Mouse (Mus musculus): ENCODE measurements around the gene Slc51a. TPM values are rescaled to one million over a fixed set of nuclear protein-coding genes. Genes with fewer than 3 reads are reported as not detected.
"Not testable (repeated sequence)": the region's sequence is repeated elsewhere in the genome, so short reads cannot be mapped to it uniquely, and the experiment has no call there.

The Slc51a gene
- polyA plus RNA-seq, 1 experiment from 2014 or later: 0.20 TPM

DNA sequence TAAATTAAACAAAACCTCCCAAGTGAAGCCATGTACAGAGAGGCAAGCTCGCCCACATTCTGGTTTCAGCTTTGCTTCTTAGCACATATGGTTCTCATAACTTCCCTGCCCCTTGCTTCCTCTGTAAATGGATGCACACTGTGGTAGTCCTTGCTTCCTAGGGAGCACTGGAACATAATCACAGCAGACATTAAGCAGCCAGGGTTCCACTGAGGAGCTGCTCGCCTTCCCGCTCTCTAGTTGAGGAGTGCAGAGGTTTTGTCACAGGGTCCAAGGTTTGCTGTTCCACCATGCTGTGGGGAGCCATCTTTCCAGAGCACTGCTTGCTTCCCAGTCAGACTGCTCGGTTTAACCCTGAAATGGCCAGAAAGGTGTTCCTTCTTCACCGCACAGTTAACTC lies 33.0 kb downstream of the Slc51a start:
- peak; percentile 20 for DNase-seq (ENCODE audit: low spot score)
- Histone ChIP-seq H3K27ac (no peak overlapping the region), H3K9me3 (no peaks in the 10 kb centered on the region), H3K4me1 (replicated peaks) (no peaks in the 10 kb centered on the region), H3K27me3 (ENCODE audit: insufficient read depth, poor library complexity, severe bottlenecking) (no peaks in the 10 kb centered on the region), H3K4me3 (no peak overlapping the region), H3K36me3 (peaks cover 48% of the 10 kb centered on the region)
- 76% methylated on average over 5 of the region's 5 CpGs for WGBS

DNA sequence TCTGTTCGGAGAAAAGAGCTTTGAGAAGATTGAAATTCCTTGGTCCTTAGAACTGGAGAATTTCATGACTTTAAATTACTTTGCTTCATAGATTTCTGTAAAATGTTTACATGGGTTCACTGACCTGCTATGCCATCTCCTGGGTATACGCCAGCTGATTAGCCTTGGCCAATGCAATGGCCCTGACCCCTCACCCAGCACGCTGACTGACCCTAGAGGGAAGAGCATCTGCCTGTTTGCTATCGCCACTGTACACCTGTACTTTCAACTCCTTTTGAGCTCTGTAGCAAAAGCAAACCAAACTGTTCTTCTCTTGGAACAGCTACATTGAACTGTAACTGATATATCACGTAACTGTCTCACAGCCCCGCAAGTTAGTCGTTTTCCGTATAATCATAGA lies 34.6 kb downstream of the Slc51a start:
- Histone ChIP-seq H3K27me3 (ENCODE audit: insufficient read depth, poor library complexity, severe bottlenecking) (no peaks in the 10 kb centered on the region), H3K36me3 (peaks cover 40% of the 10 kb centered on the region), H3K27ac (no peak overlapping the region), H3K9me3 (no peaks in the 10 kb centered on the region), H3K4me1 (replicated peaks) (no peaks in the 10 kb centered on the region), H3K4me3 (no peak overlapping the region)
- 94% methylated on average over 8 of the region's 8 CpGs for WGBS
- DNase-seq (ENCODE audit: low spot score): no peak

DNA sequence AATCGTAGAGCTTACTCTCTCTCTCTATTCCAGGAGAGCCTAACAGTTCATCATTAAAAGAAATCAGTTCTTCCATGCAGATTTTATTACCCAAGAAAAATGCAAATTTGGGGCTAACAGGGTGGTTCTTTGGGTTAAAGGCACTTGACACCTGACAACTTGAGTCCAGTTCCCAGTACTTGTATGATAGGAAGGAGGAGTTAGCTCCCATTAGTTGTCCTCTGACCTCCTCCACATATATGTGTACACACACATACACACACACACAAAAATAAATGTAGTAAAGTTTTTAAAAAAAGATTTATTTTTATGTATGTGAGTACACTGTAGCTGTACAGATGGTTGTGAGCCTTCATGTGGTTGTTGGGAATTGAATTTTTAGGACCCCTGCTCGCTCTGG lies 37.5 kb downstream of the Slc51a start:
- H3K27me3 ChIP-seq (ENCODE audit: insufficient read depth, poor library complexity, severe bottlenecking): no peaks in the 10 kb centered on the region
- no peaks in the 10 kb centered on the region for H3K9me3 ChIP-seq
- no peak for DNase-seq (ENCODE audit: low spot score)
- H3K4me3 ChIP-seq: no peak overlapping the region
- H3K27ac ChIP-seq: no peak overlapping the region
- H3K4me1 ChIP-seq (replicated peaks): no peaks in the 10 kb centered on the region
- WGBS: 97% methylated on average over 2 of the region's 2 CpGs
- peaks cover 23% of the 10 kb centered on the region for H3K36me3 ChIP-seq

DNA sequence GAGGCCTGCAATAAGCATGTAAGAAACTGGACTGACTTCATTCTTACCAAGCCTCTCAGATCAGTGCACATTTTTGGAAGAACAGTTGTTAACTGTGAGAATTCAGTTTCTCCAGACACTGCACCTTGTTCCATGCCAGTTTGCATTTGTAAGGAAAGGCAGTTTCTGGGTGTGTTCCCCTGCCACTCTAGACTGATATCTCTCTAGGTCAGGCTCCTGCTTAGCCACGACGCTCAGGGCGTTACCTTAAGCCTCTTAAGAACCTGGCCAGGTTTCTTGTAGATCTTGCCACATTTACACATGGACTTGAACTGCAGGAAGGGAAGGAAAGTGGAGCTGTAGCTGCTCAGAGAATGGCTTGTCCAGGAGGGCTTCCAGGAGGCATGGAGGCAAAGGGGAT lies 38.0 kb downstream of the Slc51a start:
- Histone ChIP-seq H3K27ac (no peak overlapping the region), H3K4me1 (replicated peaks) (no peaks in the 10 kb centered on the region), H3K9me3 (no peaks in the 10 kb centered on the region), H3K4me3 (no peak overlapping the region), H3K36me3 (peaks cover 19% of the 10 kb centered on the region), H3K27me3 (ENCODE audit: insufficient read depth, poor library complexity, severe bottlenecking) (no peaks in the 10 kb centered on the region)
- DNase-seq (ENCODE audit: low spot score): no peak
- 90% methylated on average over 3 of the region's 3 CpGs for WGBS

DNA sequence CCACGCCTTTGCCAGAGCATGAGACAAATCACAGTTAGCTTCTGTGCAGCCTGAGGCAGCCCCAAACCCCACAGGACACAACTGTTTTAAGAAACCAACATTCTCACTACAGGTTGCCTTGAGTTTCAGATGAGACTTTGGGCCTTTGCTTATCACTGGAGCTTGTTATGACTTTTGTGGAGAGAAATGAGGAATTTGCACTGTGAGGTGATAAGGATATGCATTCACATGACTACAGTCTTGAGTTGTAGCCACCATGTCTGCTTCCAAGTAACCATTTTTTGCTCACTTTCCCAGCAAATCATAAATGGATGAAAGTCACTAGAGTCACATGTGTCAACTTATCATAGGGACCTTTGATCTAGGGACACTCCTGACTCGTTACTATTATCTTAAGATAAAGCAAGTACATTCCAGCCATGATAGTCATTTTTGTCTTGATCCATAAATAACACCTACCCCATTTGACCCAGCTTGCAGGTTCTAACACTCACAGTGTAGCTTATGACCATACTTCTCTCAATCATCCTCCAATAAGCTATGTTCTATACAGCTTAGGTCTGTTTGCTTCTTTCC lies 41.0 kb downstream of the Slc51a start:
- 87% methylated on average over 2 of the region's 2 CpGs for WGBS
- no peak overlapping the region for H3K4me3 ChIP-seq
- no peaks in the 10 kb centered on the region for H3K27me3 ChIP-seq (ENCODE audit: insufficient read depth, poor library complexity, severe bottlenecking)
- peaks cover 7% of the 10 kb centered on the region; the same call in 1 of the 2 replicates for H3K36me3 ChIP-seq
- H3K9me3 ChIP-seq: no peaks in the 10 kb centered on the region
- H3K4me1 ChIP-seq (replicated peaks): no peaks in the 10 kb centered on the region
- no peak for DNase-seq (ENCODE audit: low spot score)
- H3K27ac ChIP-seq: no peak overlapping the region

DNA sequence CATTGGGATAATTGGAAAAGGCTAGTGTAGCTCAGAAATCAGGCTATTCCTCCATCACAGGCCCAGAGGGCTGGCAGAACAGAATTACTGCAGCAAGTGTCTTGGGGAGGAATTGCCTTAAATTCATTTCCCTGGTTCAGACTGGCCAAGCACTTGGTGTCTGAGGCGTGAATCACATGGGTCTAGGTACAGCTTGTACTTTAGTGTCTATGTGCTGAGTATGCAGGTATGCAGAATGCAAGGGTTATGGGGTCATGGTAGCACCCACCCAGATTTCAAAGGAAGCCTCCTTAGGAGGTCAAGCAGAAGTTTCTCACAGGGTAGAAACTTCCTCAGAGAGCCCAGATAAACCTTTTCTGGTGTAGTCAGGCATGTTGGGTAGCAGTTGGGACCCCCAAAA lies 42.1 kb downstream of the Slc51a start:
- Histone ChIP-seq H3K27me3 (ENCODE audit: insufficient read depth, poor library complexity, severe bottlenecking) (no peaks in the 10 kb centered on the region), H3K9me3 (no peaks in the 10 kb centered on the region), H3K4me1 (replicated peaks) (no peaks in the 10 kb centered on the region), H3K36me3 (peaks cover 11% of the 10 kb centered on the region; the same call in 1 of the 2 replicates), H3K4me3 (no peak overlapping the region), H3K27ac (no peak overlapping the region)
- 96% methylated on average over 1 of the region's 1 CpGs for WGBS
- DNase-seq (ENCODE audit: low spot score): no peak

DNA sequence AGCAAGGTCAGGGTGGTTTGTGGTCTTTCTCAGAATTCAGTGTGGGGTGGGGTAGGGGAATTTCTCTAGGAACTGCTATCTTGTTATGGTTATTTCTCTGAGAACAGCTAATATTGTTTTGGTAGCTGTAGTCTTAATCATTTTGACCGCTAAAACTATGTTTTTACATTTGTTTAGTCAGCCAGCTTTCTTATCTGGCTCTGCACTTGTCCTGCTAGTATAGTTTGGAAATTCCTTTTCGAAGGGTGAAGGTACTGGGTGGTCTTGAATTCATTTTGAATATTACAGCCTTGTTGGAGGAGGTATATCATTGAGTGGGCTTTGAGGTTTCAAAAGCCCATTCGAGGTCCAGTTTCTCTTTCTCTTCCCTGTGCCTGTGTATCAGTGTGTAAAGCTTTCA lies 43.1 kb downstream of the Slc51a start:
- not testable (repeated sequence) for H3K4me3 ChIP-seq; H3K4me1 ChIP-seq (replicated peaks); DNase-seq (ENCODE audit: low spot score); H3K27ac ChIP-seq; H3K27me3 ChIP-seq (ENCODE audit: insufficient read depth, poor library complexity, severe bottlenecking); H3K9me3 ChIP-seq
- WGBS: 88% methylated on average over 3 of the region's 3 CpGs
- H3K36me3 ChIP-seq: peaks cover 11% of the 10 kb centered on the region; the same call in 1 of the 2 replicates

DNA sequence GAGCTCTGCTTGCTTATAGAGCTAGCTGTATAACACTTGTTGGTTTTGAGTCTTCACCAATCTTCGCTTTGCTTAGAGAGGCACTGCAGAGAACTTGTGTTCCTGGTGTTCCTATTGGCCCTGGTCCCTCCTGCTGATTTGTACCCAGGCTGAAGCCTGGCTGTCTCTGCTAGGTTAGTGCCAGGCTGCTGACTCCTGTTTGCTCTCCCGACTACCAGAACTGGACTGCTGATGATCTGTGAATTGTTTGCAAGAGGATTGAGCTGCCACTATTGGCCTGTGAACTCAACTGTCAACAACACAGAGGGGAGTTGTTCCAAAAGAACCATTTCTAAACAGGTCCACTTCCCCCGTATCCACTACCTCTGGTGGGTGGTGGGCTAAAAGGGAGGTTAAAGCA lies 46.2 kb downstream of the Slc51a start:
- Histone ChIP-seq H3K36me3 (peaks cover 11% of the 10 kb centered on the region; the same call in 1 of the 2 replicates), H3K27me3 (ENCODE audit: insufficient read depth, poor library complexity, severe bottlenecking) (no peaks in the 10 kb centered on the region), H3K27ac (no peak overlapping the region), H3K9me3 (no peaks in the 10 kb centered on the region), H3K4me1 (replicated peaks) (no peaks in the 10 kb centered on the region), H3K4me3 (no peak overlapping the region)
- DNase-seq (ENCODE audit: low spot score): no peak
- 90% methylated on average over 3 of the region's 3 CpGs for WGBS

DNA sequence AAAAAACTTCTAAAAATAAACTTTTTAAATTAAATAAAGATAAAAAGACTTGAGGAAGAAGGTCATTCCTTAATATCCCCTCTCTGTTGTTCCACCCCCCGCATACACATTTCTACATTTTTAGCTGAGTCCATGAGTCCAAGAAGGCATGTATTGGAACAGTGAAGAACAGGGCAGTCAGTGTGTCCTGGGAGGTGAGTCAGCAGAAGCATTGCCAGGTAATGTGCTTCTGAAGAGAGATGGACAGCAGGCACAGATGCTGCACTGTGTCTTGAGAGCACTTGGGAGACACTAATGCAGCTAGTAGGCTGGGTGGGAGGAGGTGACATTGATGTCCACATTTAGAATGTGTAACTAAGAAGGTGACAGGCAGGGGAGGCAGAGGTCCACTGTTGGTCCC lies 50.4 kb downstream of the Slc51a start:
- Histone ChIP-seq H3K9me3 (no peaks in the 10 kb centered on the region), H3K27me3 (ENCODE audit: insufficient read depth, poor library complexity, severe bottlenecking) (no peaks in the 10 kb centered on the region), H3K27ac (no peak overlapping the region), H3K4me1 (replicated peaks) (no peaks in the 10 kb centered on the region), H3K36me3 (peaks cover 7% of the 10 kb centered on the region; the same call in 1 of the 2 replicates), H3K4me3 (no peak overlapping the region)
- 98% methylated on average over 1 of the region's 1 CpGs for WGBS
- no peak for DNase-seq (ENCODE audit: low spot score)

DNA sequence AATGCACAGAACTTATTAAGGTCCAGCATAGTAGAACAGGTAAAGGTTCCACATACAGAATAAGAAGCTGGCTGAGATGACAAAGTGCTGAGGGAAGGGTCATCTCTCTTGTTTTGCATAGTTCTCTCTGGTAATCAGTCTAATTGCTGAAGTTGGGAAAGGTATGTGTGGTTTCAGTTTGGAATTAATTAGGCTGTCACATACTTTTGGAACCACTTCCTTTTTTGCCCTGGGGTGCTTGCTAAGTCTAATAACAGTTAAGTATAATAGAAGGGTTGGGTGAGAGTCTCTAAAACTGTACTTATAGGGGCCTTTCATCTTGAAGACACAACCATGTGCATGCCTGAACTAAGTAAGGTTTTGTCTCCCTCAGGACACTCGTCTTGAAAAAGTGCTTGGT lies 51.0 kb downstream of the Slc51a start:
- H3K27me3 ChIP-seq (ENCODE audit: insufficient read depth, poor library complexity, severe bottlenecking): no peaks in the 10 kb centered on the region
- H3K4me1 ChIP-seq (replicated peaks): peaks cover 4% of the 10 kb centered on the region
- WGBS: 83% methylated on average over 1 of the region's 1 CpGs
- H3K36me3 ChIP-seq: peaks cover 6% of the 10 kb centered on the region; the same call in 1 of the 2 replicates
- H3K9me3 ChIP-seq: no peaks in the 10 kb centered on the region
- no peak overlapping the region for H3K27ac ChIP-seq
- DNase-seq (ENCODE audit: low spot score): no peak
- H3K4me3 ChIP-seq: no peak overlapping the region

DNA sequence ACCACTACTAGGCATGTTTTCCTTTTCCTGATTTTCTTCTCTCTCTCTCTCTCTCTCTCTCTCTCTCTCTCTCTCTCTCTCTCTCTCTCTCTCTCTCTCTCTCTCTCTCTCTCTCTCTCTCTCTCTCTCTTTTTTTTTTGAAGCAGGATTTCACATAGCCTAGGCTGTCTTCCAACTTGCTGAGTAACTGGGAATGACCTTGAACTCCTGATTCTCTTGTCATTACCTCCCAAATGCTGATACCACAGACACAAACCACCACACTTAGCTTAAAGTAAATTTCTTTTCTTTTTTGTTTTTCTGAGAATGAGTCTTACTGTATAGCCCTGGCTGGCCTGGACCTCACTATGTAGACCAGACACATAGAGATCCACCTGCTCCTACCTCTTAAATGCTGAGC lies 53.0 kb downstream of the Slc51a start:
- peaks cover 16% of the 10 kb centered on the region for H3K4me1 ChIP-seq (replicated peaks)
- no peaks in the 10 kb centered on the region for H3K27me3 ChIP-seq (ENCODE audit: insufficient read depth, poor library complexity, severe bottlenecking)
- no peak for DNase-seq (ENCODE audit: low spot score)
- H3K4me3 ChIP-seq: no peak overlapping the region
- no peaks in the 10 kb centered on the region for H3K9me3 ChIP-seq
- no peak overlapping the region for H3K27ac ChIP-seq
- no peaks in the 10 kb centered on the region for H3K36me3 ChIP-seq

DNA sequence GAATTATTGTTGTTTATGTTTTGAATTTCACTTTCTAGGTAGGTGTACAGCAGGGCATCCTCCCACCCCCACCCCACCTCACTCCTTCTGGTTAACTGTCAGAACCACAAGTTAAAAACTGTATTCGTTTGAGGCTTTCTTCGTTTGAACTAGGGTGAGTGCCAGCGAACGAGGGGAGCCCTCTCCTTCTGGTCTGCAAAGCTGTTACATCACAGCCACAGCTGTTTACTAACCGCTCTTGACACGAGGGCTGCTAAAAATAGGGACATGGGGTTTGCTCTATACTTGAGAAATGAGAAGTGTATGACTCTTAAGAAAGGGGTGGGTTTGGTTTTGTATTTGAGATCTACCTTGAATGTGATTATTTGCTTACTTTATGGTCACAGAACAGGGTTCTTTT lies 53.6 kb downstream of the Slc51a start:
- H3K27ac ChIP-seq: no peak overlapping the region
- H3K9me3 ChIP-seq: no peaks in the 10 kb centered on the region
- H3K27me3 ChIP-seq (ENCODE audit: insufficient read depth, poor library complexity, severe bottlenecking): no peaks in the 10 kb centered on the region
- 75% methylated on average over 6 of the region's 6 CpGs for WGBS
- no peak overlapping the region for H3K4me3 ChIP-seq
- no peaks in the 10 kb centered on the region for H3K36me3 ChIP-seq
- H3K4me1 ChIP-seq (replicated peaks): peaks cover 21% of the 10 kb centered on the region
- DNase-seq (ENCODE audit: low spot score): no peak

DNA sequence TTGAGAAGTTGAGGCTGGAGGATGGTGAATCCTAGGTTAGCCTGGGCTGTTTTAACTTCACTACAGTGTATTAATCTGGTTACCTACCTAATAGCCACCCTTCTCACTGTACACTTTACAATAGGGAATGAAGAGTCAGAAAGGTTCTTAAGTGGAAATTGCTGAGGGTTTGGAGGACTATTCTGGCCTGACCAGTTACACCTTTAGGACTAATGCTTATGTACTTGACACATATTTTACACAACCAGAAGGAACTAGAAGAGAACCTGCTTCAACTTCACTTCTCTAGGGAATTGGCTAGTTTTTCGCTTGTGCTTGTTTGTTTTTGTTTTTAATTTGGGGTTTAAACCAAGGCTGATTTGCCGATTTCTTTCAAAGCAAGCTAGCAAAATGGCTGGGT lies 54.5 kb downstream of the Slc51a start:
- H3K4me1 ChIP-seq (replicated peaks): peaks cover 21% of the 10 kb centered on the region
- no peaks in the 10 kb centered on the region for H3K36me3 ChIP-seq
- no peak overlapping the region for H3K4me3 ChIP-seq
- no peak for DNase-seq (ENCODE audit: low spot score)
- no peaks in the 10 kb centered on the region for H3K27me3 ChIP-seq (ENCODE audit: insufficient read depth, poor library complexity, severe bottlenecking)
- H3K9me3 ChIP-seq: no peaks in the 10 kb centered on the region
- WGBS: 83% methylated on average over 2 of the region's 2 CpGs
- H3K27ac ChIP-seq: no peak overlapping the region

DNA sequence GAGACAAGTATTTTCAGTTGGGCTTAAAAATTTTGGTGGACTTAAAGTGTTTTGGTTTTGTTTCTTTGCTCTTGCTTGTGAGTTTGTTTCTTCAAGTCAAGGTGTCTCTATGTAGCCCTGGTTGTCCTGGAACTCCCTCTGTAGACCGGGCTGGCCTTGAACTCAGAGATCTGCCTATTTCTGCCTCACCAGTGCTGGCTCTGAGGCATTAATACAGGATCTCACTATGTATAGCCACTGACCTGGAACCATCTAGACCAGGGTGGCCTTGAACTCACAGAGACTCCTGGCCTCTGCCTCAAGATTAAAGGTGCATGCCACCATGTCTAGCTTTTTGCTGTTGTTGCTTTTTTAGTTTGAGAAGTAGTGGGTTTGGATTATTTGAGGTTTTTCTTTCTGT lies 55.8 kb downstream of the Slc51a start:
- 0 out of 2 replicates have a peak, but pooled peaks cover under 1% of the 10 kb centered on the region for H3K36me3 ChIP-seq
- H3K9me3 ChIP-seq: no peaks in the 10 kb centered on the region
- no peak for DNase-seq (ENCODE audit: low spot score)
- H3K27me3 ChIP-seq (ENCODE audit: insufficient read depth, poor library complexity, severe bottlenecking): no peaks in the 10 kb centered on the region
- H3K4me3 ChIP-seq: peak overlapping the region; percentile 83
- WGBS: 90% methylated on average over 1 of the region's 1 CpGs
- H3K27ac ChIP-seq: no peak overlapping the region
- H3K4me1 ChIP-seq (replicated peaks): peaks cover 21% of the 10 kb centered on the region
